Mouse (Mus musculus): ENCODE measurements at regions not wholly inside any gene's neighbourhood (a gene's known extent, or its start where the extent isn't known, plus 50 kb on each side); places are given as distances from the start of the nearest gene placed in this dataset.

DNA sequence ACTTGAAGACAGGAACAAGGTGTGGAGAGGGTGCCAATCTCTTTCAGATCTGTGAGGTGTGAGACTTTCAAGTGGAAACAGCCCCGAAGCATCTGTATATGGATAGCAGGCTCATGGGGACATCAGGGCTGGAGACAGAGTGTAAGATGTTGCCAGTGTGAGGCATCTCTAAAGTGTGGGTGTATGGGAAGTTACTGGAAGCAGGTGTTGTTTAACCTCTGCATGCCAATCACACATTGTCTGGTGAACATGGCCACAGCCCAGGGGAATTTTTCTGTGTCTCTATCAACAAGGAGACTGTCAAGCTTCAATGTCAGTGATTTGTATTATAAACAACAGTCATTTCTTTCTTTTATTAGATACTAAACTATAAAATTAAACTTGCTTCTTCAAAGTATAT is 163.0 kb upstream of the Klf4 start:
- TF ChIP-seq CTCF (IDR thresholded peaks at IDR 0.05; ENCODE audit: extremely low read depth, insufficient read depth, low read length) (no peak), POLR2A (IDR thresholded peaks at IDR 0.05; ENCODE audit: extremely low read depth, insufficient read depth, low read length) (no peak)
